Mouse (Mus musculus): ENCODE results near the gene 4930518I15Rik. TPM values are rescaled to one million over a fixed set of nuclear protein-coding genes. Genes with fewer than 3 reads are reported as not detected.
A peak's percentile ranks its signal among the peaks of the same experiment; 100 is the strongest.

Gene 4930518I15Rik
- polyA plus RNA-seq, 1 experiment from 2014 or later: 6.3 TPM

DNA sequence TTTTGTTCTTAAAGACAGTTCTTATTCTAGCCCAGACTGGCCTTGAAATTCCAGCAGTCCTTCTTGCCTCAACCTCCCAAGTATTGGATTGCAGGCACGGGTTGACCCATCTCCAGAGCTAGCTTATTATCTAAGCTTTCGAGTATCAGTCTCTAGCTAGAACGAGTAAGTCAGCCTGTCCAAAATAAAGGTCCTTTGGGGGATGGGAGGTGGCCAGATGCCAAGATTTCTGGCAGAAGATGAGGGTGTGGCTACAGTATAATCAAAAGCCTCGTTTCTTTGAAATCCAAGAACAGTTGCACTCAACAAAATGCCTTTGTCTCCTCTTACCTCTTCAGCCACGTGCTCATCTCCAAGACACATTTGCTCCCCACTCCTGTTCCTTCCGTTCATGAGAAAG lies 12.8 kb upstream of the 4930518I15Rik start:
- H3K4me2 ChIP-seq (ENCODE audit: low read length): no peak overlapping the region; the same call in 1 of the 2 replicates
- DNase-seq (ENCODE audit: low spot score) (no peak), ATAC-seq (replicated peaks; ENCODE audit: low FRiP score, low TSS enrichment, low read depth) (no peak; the same call in 1 of the 2 replicates)
- no peaks in the 10 kb centered on the region for H3K27me3 ChIP-seq (replicated peaks; ENCODE audit: control insufficient read depth, insufficient read depth, low read length)
- peaks cover 90% of the 10 kb centered on the region for H3K36me3 ChIP-seq (ENCODE audit: control insufficient read depth, insufficient read depth, low read length)
- H3K27ac ChIP-seq (ENCODE audit: low read depth): peak overlapping the region; percentile 38; the same call in 1 of the 2 replicates
- 50% methylated on average over 6 of the region's 6 CpGs for WGBS
- H3K9me3 ChIP-seq (ENCODE audit: control insufficient read depth, low read length): no peaks in the 10 kb centered on the region
- no peak overlapping the region for H3K9ac ChIP-seq (ENCODE audit: low read length)
- H3K4me1 ChIP-seq (replicated peaks; ENCODE audit: control insufficient read depth, insufficient read depth, low read length): peaks cover 8% of the 10 kb centered on the region; the same call in 1 of the 2 replicates
- no peak overlapping the region for H3K4me3 ChIP-seq (ENCODE audit: low read depth, low read length)

GRCm38 (mm10) chr2:156869554-156869953 lies 11.8 kb upstream of the 4930518I15Rik start:
- Histone ChIP-seq H3K27ac (ENCODE audit: low read depth) (no peak overlapping the region), H3K9me3 (ENCODE audit: control insufficient read depth, low read length) (no peaks in the 10 kb centered on the region), H3K4me3 (ENCODE audit: low read depth, low read length) (no peak overlapping the region), H3K4me1 (replicated peaks; ENCODE audit: control insufficient read depth, insufficient read depth, low read length) (peaks cover 8% of the 10 kb centered on the region; the same call in 1 of the 2 replicates), H3K4me2 (ENCODE audit: low read length) (no peak overlapping the region), H3K36me3 (ENCODE audit: control insufficient read depth, insufficient read depth, low read length) (peaks cover 88% of the 10 kb centered on the region), H3K27me3 (replicated peaks; ENCODE audit: control insufficient read depth, insufficient read depth, low read length) (no peaks in the 10 kb centered on the region), H3K9ac (ENCODE audit: low read length) (no peak overlapping the region)
- ATAC-seq (replicated peaks; ENCODE audit: low FRiP score, low TSS enrichment, low read depth): no peak
- WGBS: 90% methylated on average over 7 of the region's 7 CpGs
- DNase-seq (ENCODE audit: low spot score): no peak

- Histone ChIP-seq H3K4me3 (ENCODE audit: low read depth, low read length) (no peak overlapping the region), H3K36me3 (ENCODE audit: control insufficient read depth, insufficient read depth, low read length) (peaks cover 82% of the 10 kb centered on the region), H3K9ac (ENCODE audit: low read length) (no peak overlapping the region), H3K27me3 (replicated peaks; ENCODE audit: control insufficient read depth, insufficient read depth, low read length) (no peaks in the 10 kb centered on the region), H3K4me2 (ENCODE audit: low read length) (no peak overlapping the region), H3K27ac (ENCODE audit: low read depth) (no peak overlapping the region), H3K9me3 (ENCODE audit: control insufficient read depth, low read length) (no peaks in the 10 kb centered on the region), H3K4me1 (replicated peaks; ENCODE audit: control insufficient read depth, insufficient read depth, low read length) (peaks cover 14% of the 10 kb centered on the region)
- DNase-seq (ENCODE audit: low spot score): no peak
- no peak for ATAC-seq (replicated peaks; ENCODE audit: low FRiP score, low TSS enrichment, low read depth)
- WGBS: 79% methylated on average over 8 of the region's 8 CpGs
Observed at GRCm38 (mm10) chr2:156868994-156869393, 11.2 kb upstream of the 4930518I15Rik start.

DNA sequence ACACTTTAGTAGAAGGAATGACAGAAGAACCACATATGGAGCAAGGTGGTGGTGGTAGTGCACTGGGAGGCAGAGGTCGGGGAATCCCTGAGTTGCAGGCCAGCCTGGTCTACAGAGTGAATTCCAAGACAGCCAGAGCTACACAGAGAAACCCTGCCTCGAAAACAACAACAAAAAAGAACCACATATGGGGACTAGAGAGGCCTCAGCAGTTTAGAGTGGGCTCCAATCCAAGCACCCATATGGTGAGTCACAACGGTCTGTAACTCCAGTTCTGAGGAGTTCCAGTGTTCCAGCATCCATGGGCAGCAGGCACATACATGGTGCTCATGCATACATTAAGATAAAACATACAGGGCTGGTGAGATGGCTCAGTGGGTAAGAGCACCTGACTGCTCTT lies 6.7 kb upstream of the 4930518I15Rik start:
- 80% methylated on average over 3 of the region's 3 CpGs for WGBS
- Histone ChIP-seq H3K9ac (ENCODE audit: low read length) (peak overlapping the region; percentile 96), H3K27me3 (replicated peaks; ENCODE audit: control insufficient read depth, insufficient read depth, low read length) (no peaks in the 10 kb centered on the region), H3K9me3 (ENCODE audit: control insufficient read depth, low read length) (no peaks in the 10 kb centered on the region), H3K4me3 (ENCODE audit: low read depth, low read length) (peak overlapping the region; percentile 99), H3K4me1 (replicated peaks; ENCODE audit: control insufficient read depth, insufficient read depth, low read length) (peaks cover 18% of the 10 kb centered on the region), H3K36me3 (ENCODE audit: control insufficient read depth, insufficient read depth, low read length) (peaks cover 42% of the 10 kb centered on the region), H3K4me2 (ENCODE audit: low read length) (peak overlapping the region; percentile 76), H3K27ac (ENCODE audit: low read depth) (no peak overlapping the region)
- no peak for ATAC-seq (replicated peaks; ENCODE audit: low FRiP score, low TSS enrichment, low read depth)
- no peak for DNase-seq (ENCODE audit: low spot score)

DNA sequence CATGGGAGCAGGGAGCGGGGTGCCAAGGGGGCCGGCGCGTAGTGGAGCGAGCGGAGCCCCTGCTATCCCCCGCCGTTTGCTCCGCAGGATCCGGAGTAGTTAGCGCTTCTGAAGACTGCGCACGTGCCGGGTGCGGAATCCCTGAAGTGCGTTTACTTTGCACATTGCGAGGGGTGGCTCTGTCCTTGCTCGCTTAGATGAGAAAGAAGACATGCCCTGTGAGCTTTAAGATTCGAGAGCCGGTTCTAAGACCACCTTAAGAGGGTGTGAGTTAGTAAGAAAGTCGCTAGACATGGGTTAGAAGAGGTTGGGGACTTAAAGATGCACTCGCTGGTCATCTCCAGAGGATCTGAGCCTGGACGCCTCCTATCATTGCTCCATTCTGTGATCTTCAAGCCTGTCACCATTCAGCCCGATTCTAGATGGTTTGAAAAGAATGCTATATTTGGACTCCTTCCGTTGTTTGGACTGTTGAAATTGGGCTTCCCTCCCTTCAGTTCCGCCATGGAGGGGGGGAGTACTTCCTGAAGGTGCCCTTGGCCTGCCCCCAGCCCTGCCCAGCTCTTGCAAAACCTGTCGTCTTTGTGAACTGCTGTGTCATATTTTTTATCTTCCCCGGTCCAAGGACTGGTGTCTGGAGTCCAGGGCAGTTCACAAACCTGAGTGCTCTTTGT lies 5.9 kb upstream of the 4930518I15Rik start:
- Histone ChIP-seq H3K9me3 (ENCODE audit: control insufficient read depth, low read length) (no peaks in the 10 kb centered on the region), H3K27ac (ENCODE audit: low read depth) (peak overlapping the region; percentile 95), H3K9ac (ENCODE audit: low read length) (peak overlapping the region; percentile 96), H3K4me1 (replicated peaks; ENCODE audit: control insufficient read depth, insufficient read depth, low read length) (peaks cover 23% of the 10 kb centered on the region), H3K4me2 (ENCODE audit: low read length) (peak overlapping the region; percentile 76), H3K4me3 (ENCODE audit: low read depth, low read length) (peak overlapping the region; percentile 99), H3K27me3 (replicated peaks; ENCODE audit: control insufficient read depth, insufficient read depth, low read length) (no peaks in the 10 kb centered on the region), H3K36me3 (ENCODE audit: control insufficient read depth, insufficient read depth, low read length) (peaks cover 34% of the 10 kb centered on the region)
- 1% methylated on average over 28 of the region's 28 CpGs for WGBS
- ATAC-seq (replicated peaks; ENCODE audit: low FRiP score, low TSS enrichment, low read depth) (no peak; the same call in 1 of the 2 replicates), DNase-seq (ENCODE audit: low spot score) (no peak)

DNA sequence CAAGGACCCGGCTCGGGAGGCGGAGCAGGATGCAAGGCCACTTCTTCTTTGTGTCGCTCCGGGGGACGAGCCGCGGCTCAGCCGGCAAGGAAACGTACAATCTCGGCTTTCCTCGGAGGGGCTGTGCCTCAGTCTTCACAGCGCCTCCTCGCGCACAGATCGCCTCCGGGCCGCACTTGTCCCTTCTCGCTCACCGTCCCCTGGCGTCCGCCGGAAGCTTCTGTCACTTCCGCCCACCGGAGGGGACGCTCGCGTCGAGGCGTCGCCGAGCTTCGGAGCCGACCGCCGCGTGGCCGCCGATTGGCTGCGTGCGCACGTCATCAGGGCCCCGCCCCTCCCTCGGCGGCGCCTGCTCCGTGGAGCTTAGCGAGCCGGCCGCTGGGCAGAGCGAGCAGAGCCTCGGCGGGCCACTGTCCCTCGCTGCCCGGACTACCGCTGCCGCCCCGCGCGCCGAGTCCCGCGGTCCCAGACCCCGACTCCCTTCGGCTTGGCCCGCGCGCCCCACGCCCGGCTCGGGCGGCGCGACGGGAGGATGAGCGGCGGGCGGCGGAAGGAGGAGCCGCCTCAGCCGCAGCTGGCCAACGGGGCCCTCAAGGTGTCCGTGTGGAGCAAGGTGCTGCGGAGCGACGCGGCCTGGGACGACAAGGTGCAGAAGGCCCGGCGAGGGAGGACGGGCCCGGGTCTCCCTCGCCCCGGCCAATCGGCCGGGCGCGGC lies 5.2 kb upstream of the 4930518I15Rik start, which contains the start of gene Rab5if:
Gene Rab5if (plus strand): TSS at position 357 of the 715 bp plus-strand sequence.
- ATAC-seq (replicated peaks; ENCODE audit: low FRiP score, low TSS enrichment, low read depth) (peak; percentile 96), DNase-seq (ENCODE audit: low spot score) (peak; percentile 97)
- H3K4me2 ChIP-seq (ENCODE audit: low read length): peak within 1 kb of the TSS; percentile 76
- H3K27me3 ChIP-seq (replicated peaks; ENCODE audit: control insufficient read depth, insufficient read depth, low read length): no peaks in the 10 kb centered on the region
- H3K27ac ChIP-seq (ENCODE audit: low read depth): peak within 1 kb of the TSS; percentile 95
- WGBS: under 1% methylated on average over 87 of the region's 98 CpGs
- peak within 1 kb of the TSS; percentile 99 for H3K4me3 ChIP-seq (ENCODE audit: low read depth, low read length)
- H3K9ac ChIP-seq (ENCODE audit: low read length): peak within 1 kb of the TSS; percentile 96
- peaks cover 36% of the 10 kb centered on the region for H3K36me3 ChIP-seq (ENCODE audit: control insufficient read depth, insufficient read depth, low read length)
- peaks cover 30% of the 10 kb centered on the region for H3K4me1 ChIP-seq (replicated peaks; ENCODE audit: control insufficient read depth, insufficient read depth, low read length)
- no peaks in the 10 kb centered on the region for H3K9me3 ChIP-seq (ENCODE audit: control insufficient read depth, low read length)

DNA sequence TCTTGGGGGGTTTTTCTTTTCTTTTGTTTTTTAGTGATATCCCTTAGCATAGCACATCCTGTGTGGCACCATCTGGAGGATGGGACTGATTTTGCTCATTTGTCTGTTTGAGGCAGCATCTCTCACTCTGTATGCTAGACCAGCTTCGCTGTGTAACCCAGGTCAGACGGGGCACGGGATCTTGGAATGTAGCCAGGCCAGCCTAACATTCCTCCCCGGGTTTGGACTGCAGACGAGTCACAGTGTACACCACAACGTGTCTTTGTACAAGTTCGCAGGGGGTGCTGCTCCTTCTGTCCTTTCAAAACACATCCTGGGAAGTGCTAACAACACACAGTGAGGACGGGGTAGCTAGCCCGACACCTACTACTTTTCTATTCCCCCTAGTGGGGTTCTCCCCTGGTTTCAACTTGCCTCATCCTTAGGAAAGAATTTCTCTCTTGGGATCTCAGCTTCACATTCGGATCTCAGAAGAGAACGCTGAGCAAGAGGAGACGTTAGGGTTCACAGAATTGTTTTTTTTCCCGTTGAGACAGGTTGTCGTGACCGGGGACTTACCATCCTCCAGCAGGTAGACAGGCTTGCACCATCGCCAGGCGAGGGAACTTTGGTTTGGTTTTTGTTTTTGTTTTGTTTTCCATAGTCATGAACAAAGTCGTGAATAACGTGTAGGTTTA lies 4.4 kb upstream of the 4930518I15Rik start:
- Histone ChIP-seq H3K27ac (ENCODE audit: low read depth) (peak overlapping the region; percentile 95), H3K4me1 (replicated peaks; ENCODE audit: control insufficient read depth, insufficient read depth, low read length) (peaks cover 33% of the 10 kb centered on the region), H3K9me3 (ENCODE audit: control insufficient read depth, low read length) (no peaks in the 10 kb centered on the region), H3K4me3 (ENCODE audit: low read depth, low read length) (peak overlapping the region; percentile 99), H3K4me2 (ENCODE audit: low read length) (peak overlapping the region; percentile 76), H3K36me3 (ENCODE audit: control insufficient read depth, insufficient read depth, low read length) (peaks cover 31% of the 10 kb centered on the region), H3K27me3 (replicated peaks; ENCODE audit: control insufficient read depth, insufficient read depth, low read length) (no peaks in the 10 kb centered on the region), H3K9ac (ENCODE audit: low read length) (peak overlapping the region; percentile 96)
- WGBS: under 1% methylated on average over 19 of the region's 19 CpGs
- ATAC-seq (replicated peaks; ENCODE audit: low FRiP score, low TSS enrichment, low read depth) (no peak; the same call in 1 of the 2 replicates), DNase-seq (ENCODE audit: low spot score) (peak; percentile 80)

DNA sequence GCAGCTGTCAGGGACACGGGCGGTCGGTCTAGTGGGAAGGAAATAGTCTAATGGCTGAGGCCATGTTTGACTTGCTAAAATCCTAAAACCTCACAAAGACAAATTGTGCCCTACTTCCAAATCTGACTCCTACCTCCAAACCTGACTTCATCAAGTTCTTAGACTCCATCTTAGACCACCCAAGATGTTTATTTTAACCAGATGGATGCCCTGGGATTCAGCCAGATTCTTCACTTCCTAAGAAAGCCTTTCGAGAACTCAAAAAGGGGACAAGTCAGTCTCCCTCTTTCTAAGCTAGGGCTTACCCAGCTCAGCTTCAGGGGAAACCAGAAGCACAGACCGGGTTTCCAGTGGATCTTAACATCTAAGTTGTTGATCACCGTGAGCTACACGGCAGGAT lies 925 bp upstream of the 4930518I15Rik start:
- H3K4me3 ChIP-seq (ENCODE audit: low read depth, low read length): no peak overlapping the region
- peak overlapping the region; percentile 71 for H3K27ac ChIP-seq (ENCODE audit: low read depth)
- 41% methylated on average over 7 of the region's 7 CpGs for WGBS
- H3K9ac ChIP-seq (ENCODE audit: low read length): no peak overlapping the region
- H3K4me2 ChIP-seq (ENCODE audit: low read length): no peak overlapping the region
- H3K27me3 ChIP-seq (replicated peaks; ENCODE audit: control insufficient read depth, insufficient read depth, low read length): no peaks in the 10 kb centered on the region
- H3K36me3 ChIP-seq (ENCODE audit: control insufficient read depth, insufficient read depth, low read length): peaks cover 25% of the 10 kb centered on the region
- H3K9me3 ChIP-seq (ENCODE audit: control insufficient read depth, low read length): no peaks in the 10 kb centered on the region
- DNase-seq (ENCODE audit: low spot score) (no peak), ATAC-seq (replicated peaks; ENCODE audit: low FRiP score, low TSS enrichment, low read depth) (no peak)
- H3K4me1 ChIP-seq (replicated peaks; ENCODE audit: control insufficient read depth, insufficient read depth, low read length): peaks cover 24% of the 10 kb centered on the region

All from intestine, embryonic 14.5 days (tissue).